Mouse (Mus musculus) right cerebral cortex, adult 2 months (tissue): ENCODE measurements at regions not wholly inside any gene's neighbourhood (a gene's known extent, or its start where the extent isn't known, plus 50 kb on each side); places are given as distances from the start of the nearest gene placed in this dataset.
"Not testable (repeated sequence)": the region's sequence is repeated elsewhere in the genome, so short reads cannot be mapped to it uniquely, and the experiment has no call there.

ENCODE experiments used
- DNase-seq, 2 experiments: peaks; one replicate each; pipeline ENCODE4 v3.0.0; 2021 to 2022; ENCODE audit warnings: low spot score in 2 of 2

DNA sequence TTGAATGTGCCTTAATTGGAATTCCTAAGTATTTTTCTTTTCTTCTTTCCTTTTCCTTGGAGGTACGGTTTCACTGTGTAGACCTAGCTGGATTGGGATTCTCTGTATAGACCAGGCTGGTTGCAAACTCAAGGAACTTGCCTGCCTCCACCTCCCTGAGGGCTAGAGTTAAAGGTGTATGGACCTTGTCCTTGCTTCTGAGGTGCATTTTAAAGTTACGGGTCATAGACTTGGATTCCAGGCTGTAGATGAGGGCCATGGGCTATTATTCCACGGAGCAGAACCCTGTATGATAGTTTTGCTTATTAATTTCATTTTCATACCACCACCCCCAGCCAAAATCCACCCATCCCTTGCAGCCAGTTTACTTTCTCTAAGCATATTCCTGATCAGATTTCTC, 50.7 kb upstream of the Wdr26 start:
- no peak for DNase-seq

DNA sequence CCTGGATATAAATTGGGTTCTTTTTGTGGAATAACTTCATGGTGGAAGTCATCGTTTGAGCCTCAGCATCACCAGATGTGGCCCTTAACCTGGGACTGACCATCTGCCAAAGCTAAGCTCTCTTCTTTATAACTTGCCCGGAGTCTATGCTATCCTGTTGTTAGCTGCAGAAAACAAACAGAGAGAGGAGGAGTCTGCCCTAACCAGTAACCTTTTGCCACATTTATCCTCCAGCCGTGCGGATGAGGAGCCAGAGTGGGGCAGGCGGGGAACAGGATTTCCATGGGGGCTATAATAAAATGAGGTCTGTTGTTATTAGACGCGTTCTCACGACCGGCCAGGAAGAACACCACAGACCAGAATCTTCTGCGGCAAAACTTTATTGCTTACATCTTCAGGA, 51.4 kb upstream of the Wdr26 start:
- no peak for DNase-seq

DNA sequence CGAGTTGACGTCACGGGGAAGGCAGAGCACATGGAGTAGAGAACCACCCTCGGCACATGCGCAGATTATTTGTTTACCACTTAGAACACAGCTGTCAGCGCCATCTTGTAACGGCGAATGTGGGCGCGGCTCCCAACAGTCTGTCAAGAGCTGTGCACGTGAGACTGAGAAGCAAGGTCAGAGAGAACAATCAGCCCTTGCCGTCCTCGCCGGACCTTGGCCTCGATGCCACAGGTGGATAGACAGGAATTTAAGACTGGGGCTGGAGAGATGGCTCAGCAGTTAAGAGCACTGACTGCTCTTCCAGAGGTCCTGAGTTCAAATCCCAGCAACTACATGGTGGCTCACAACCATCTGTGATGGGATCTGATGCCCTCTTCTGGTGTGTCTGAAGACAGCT, 58.7 kb upstream of the Wdr26 start:
- DNase-seq = not testable (repeated sequence)

DNA sequence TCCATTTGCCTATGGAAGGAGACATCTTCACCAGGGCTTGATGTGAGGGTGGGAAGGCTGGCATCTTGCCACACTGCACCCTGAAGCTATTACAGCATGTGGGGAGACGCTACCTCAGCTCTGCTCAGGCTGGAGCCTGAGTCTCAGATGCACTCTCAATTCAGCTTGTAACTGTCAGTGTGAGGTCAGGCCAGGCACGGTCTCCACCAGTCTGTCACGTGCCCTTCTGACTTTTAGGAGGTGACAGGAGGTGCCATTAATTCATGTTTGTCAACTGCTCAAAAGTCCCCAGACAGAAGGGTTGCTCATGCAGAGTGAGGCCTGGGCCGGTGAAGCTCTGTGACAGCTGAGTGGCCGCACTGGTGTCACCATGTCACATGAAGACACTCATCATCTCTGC, 59.4 kb upstream of the Wdr26 start:
- no peak for DNase-seq

DNA sequence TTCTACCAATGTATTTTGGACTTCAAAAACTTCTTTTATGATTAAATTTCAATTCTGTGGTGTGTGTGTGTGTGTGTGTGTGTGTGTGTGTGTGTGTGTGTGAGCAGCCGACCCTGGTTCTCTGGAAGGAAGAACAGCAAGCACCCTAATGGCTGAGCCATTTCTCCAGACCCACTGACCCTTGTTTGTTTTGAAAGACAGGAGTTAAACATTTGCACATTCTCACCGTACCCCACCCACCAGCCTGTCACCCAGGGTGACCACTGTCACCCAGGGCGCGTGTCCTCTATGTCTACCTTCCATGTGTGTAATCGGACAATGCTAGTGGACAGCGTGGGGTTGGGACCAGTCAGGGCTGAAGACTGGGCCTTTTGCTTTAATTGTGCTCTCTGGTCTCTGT, 60.0 kb upstream of the Wdr26 start:
- no peak for DNase-seq

DNA sequence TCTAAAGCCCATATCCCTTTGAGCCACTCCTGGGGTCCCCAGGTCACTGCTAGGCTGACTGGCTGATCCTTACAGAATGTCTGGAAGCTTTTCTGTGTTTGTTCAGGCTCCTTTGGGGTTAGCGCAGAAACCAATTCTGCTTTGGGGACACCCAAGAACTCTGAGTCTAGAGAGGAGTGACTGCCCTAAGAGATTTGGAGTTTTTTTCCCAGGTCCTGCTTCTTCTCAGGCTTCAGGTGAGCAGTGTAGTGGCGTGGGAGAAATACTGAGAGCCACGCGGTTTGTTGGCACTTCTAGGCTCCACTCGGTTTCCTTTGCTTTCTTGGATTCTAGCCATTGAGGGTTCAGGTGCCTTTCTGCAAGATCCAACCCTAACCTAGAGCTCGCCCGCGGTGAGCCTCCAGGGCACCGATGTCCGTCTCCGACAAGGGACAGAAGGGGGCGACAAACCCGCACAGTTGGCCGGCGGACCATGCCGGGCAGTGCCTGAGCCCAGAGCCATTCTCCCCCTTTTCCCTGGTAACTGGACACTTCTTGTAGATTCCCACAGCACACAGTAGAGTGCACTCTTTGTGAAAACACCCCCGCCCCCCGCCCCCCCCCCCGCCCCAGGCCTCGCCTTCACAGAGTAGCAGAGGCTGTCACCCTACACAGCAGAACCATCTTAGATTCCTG, 61.0 kb upstream of the Wdr26 start:
- peak; percentile 80 to 86 for DNase-seq

DNA sequence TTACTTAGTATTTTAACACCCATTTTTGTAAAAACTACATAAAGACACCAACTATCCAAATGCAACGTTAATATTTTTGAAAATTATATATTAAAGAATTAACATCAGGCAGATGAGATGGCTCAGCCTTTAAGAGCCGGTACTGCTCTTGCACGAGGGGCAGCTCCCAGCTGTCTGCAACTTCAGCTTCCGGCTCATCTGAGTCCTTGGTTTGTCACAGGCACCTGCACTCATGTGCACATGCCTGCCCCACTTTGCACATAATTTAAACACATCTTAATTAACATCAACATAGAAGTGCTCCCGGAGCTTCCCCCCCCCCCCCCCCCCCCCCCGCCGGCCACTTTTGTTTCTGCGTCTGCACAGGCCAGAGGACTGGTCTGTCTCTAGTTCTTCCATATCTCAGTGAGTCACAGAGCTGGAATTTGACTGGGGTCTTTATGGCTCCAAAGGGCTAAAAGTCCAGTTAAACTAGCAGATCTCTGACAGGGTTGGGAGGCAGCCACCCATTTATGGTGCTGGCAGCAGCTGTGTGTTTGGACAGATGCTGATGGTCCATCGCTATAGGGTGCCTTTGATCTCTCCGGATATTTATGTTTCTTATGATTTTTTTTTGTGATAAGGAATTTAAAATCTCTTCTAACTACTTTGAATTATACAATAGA, 61.9 kb upstream of the Wdr26 start:
- no peak for DNase-seq

DNA sequence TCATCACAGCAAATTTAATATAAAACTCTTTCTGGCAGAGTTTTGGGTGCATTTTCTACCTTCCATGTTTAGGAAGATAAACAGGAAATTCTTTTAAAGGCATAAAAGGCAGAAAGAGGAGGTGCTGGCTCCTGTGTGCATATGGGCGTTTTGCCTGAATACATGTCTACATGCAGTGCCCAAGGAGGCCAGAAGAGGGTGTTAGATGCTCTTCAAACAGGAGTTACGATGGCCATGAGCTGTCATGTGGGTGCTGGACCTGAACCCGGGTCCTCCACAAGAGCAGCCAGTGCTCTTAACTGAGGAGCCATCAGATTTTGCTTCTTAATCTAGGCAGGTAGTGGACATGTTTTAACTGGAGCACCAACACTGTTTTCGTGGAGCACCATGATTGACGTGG, 69.0 kb upstream of the Wdr26 start:
- DNase-seq = no peak

DNA sequence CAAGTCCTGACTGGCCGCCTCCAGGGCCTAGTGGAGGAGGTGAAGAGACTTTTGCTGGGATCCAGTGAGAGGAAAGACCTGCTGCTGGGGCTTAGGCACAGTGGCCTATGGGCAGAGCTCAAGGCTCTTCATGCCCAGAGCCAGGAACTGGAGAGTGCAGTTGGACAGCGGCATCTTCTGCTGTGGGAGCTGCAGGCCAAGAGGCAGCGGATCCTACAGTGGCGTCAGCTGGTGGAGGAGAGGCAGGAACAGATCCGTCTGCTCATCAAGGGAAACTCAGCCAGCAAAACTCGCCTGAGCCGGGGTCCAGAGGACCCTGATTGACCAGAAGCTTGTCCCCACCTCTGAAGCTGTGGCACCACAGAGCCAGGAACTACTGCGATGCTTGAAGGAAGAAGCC, 69.4 kb upstream of the Cnih3 start:
- DNase-seq = not testable (repeated sequence)

DNA sequence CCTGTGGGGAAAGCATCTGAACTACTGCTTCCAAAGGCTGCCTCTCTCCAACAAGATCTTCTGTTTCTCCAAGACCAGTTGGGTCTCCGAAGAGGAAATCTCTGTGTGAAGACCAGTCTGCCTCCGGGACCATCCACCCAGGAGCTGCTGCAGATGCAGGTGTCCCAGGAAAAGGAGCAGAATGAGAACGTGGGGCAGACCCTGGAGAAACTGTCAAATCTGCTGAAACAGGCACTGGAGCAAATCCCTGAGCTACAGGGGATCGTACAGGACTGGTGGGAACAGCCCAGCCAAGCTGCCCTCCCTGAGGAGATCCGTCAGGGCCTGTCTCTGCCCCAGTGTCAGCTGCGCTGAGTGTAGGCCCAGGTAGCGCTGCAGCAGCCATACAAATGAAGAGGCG, 68.9 kb upstream of the Cnih3 start:
- DNase-seq = not testable (repeated sequence)

DNA sequence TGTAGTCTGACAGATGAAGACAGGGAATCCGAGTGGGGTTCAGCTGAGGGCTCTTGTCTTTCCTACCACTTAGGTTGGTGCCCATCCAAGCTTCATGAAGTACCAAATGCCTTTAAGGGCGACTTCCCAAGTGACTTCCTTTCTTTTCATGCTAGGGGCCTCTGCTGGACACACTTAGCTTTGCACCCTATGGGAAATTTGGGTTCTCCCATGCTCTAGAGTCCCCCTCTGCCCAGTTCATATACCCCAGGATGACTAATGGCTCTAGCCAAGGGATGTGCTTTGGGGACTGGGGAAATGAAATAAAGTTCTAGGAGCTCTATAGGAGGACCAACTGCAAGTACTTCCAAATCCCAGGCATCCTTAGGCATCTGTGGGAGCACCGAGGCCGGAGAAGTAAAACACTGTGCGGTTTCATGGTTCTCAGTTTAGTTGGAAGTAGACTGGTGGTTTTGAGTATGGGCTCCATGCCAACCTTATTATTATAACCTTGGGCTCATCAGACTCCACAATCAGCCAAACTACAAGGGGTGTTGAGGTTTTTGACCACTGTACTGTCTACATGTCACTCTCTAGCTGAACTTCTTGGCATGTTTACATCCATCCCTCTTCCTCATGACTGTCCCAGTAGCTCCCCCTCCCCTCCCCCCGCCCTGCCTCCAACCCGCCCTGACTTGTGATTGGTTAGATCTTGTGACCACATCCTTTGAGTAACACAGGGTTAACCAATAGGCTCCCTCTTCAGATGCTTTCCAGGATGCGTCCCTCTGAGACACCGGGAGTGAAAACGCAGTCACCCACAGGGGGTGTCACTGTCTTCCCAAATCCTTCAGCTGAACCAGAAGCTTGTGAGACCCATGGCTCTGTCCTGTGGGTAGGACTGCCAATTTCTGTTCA, 67.9 kb upstream of the Cnih3 start:
- no peak for DNase-seq

DNA sequence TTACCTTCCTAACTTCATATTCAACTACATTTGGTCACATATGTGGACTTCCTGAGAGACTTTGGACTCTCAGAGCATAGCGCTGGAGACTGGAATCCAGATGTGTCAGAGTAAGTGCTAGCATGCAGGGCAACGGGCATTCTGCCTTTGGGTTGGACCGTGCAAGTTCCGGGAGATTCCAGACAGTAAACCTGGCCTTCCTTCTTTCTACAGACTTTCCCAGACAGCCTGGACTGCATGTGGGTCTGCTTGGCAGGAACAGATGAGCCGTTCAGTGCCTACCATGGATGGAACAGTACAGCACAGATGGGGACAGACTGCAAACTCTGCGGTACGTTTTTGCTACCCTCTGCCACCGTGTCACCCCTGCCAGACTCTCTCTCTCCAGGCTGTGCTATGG, 66.8 kb upstream of the Cnih3 start:
- no peak for DNase-seq

DNA sequence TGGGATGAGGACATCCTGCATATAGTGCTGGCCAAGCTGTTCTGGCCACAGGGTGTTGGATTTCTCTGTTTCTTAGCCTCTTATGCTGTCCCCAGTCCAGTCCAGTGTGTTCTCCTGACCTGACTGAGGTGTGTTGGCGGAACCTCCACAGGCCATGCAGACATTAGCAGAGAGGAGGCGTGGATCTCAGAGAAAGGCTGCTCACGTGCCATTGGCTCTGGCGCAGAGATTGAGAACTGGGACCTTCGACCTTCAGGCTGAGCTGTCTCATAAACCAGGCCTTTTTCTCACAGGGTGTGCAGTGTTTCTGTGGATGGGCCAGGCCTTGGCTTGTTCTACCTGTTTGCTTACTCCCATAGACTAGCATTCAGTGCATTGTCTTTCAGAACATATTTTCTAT, 66.3 kb upstream of the Cnih3 start:
- DNase-seq = no peak

DNA sequence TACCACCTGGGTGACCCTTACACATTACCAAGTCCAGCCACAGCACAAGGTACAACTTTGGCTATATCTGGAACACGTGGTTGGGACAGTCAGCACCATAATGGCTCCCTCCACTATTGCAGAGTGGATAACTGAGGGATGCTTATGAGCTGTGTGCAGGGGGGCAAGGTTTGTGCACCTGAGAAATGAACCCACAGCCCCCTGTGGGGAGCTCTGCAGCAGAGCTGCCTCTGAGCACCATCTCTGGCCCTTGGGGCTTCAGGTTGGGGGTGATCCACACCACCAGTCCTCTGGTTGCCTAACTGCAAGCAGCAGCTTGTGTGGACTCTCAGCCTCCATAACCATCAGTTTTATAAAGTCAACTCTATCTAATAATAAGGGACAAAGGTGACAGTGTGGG, 65.3 kb upstream of the Cnih3 start:
- no peak for DNase-seq

DNA sequence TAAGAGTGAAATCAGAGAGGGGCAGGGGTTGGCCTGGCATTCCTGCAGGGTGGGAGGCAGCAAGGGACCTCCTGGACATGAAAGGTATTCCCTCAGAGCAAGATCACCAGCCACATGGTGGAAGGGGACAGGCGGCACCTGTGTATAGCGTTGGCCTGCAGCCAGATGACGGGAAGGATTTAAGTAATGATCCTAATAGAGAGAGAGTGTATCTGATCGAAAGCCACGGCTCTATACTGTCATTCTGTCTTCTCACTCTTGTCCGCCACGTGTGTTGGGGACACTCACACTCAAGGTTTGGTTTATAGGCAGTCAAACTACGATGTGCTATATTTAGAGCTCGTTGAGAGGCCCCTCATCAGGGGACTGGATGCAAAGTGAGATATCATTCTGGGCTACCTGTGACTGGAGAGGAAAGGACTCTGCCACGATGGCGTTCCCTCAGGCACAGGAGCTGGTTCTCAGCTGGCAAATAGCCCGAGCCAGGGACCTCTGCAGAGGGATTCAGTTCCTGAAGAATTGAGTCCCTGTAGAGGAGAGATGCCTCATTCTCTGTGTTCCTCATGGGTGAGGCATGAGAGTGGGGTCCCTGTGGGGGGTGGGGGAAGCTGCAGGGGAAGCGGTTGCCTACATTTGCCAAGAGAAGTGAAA, 62.9 kb upstream of the Cnih3 start:
- DNase-seq = no peak

DNA sequence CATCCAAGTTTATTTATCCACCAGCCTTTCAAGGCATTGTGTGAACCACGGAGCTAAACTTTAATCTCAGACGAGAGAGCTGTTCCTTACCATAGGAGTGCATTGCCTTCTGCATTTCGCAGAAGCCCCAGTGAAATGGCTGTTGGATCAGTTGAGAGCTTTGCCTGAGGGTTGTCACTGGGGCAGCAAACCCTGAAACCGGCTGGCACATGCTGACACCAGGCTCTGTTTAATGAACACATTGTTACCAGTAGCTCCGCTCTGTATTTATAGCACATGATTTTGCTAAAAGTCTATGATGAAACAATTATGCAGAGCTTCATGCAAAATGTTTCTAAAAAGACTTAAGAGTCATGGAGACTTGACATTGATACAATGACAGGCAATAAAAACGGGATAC, 61.2 kb upstream of the Cnih3 start:
- DNase-seq = no peak

DNA sequence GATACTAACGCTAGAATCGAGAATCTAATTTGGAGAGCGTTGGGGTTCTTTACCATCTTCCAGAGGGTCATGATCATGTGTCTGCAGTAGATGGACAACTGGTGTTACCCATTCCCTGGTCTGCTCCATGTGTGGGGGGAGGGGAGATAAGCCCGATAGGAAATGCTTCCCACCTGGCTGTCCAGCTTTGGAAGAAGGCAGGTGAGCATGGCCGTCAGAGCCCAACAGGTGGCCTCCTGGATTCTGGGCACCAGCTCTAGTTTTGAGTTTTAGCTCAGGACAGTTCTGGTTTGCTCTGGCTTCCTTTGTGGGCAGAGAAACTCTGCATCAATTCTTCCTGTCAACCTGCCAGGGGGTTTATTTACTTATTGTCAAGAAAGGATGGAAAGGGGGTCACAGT, 60.5 kb upstream of the Cnih3 start:
- no peak for DNase-seq

DNA sequence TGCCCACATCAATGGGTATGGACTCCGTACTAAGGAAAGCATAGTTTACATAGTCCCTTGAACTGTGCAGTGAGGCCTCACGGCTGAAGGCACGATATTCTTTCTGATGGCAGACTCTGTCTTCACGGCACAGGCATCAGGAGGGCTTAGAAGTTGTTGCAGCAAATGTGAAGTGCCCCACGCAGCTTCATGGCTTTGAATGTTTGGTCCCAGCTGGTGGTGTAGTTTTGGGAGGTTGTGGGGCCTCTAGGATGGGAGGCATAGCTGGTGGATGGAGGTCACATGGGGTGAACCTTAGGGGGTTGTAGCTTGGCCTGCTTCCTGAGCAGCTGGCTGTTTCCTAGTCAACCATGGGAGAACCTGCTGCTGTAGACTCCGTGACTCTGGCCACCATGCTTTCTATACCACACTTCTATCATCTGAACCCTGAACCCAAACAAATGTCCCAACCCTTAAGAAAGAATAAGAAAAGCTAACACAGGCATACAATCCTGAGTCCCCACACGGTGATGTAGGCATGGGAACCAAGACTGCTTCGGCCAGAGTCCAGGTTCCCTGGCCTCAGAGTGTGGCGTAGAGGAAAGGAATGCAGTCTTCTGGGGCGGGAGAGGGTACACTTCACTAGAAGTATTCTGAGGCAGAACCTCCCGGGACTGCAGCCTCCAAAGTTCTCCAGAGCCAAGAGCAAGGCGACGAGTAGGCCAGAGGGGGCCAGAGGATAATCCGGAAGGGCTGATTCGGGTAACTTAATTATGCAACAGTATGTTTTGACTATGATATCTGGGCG, 59.2 kb upstream of the Cnih3 start:
- no peak for DNase-seq

DNA sequence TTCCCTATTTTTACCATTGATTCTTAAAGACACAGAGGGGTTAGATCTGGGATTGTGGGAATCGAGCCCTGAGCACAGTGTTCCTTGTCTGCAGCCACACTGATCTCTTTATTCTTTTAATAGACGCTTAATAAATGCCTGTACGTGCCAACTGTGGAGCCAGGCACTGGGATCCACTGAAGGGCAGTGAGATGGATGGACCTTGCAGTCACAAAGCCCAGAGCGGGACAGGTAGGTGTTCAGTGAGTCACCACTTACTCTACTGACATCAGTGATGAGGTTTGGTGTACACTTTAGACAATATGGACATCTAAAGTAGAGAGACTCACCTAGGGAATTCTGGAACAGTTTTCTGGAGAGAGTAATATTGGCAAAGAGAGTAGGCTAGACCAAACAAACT, 56.8 kb upstream of the Cnih3 start:
- DNase-seq = no peak

DNA sequence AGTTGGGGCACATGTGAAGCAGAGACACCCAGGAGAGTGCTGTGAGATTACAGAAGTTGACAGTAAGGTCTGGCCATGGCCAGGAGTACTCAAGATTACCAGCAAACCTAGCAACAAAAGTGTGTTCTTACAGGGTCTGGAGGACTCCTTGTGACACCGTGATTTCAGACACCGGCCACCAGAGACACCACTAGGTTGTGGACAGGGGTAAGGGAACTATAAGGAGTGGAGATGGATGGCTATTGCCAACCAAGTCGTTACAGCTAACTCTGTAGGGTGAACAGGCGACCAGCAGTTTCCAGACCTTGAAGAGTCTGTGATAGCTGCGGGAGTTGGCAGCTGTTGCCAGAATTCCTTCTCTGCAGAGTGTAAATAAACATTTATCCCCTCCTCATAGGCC, 54.4 kb upstream of the Cnih3 start:
- DNase-seq = no peak

DNA sequence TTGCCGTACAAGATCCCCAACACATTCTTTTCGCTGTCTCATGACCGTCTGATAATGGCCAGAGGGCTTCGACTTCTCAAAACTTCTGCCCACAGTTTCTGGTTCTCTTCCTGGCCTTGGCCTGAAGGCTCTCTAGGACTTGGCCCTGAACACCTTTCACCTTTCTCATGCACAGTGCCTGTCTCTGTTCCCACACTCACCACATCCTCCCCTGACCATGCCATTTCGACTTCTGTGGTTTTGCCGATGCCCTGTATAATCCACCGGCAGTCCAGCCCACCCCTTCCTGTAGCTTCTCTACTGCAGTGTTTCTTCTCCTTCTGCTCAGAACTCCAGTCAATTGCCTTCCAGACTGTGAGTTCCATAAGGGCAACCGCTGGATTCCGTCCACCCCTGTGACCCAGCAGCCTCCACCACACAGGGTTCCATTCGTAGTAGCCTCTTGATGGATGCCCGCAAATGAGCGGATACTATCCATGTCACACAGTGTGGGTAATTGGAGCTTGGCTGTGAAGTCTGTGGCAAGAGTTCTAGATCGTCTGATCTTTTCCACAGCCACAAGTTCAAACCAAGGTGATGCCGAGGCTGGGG, 53.3 kb upstream of the Cnih3 start:
- no peak for DNase-seq
